Mouse (Mus musculus): ENCODE results near the gene Shkbp1.

The Shkbp1 gene

GRCm38 (mm10) chr7:27355745-27356240 lies at the start of gene Shkbp1:
Shkbp1 (minus strand) TSS chr7:27356019.
- peak; percentile 96 for DNase-seq (ENCODE audit: low spot score)

DNA sequence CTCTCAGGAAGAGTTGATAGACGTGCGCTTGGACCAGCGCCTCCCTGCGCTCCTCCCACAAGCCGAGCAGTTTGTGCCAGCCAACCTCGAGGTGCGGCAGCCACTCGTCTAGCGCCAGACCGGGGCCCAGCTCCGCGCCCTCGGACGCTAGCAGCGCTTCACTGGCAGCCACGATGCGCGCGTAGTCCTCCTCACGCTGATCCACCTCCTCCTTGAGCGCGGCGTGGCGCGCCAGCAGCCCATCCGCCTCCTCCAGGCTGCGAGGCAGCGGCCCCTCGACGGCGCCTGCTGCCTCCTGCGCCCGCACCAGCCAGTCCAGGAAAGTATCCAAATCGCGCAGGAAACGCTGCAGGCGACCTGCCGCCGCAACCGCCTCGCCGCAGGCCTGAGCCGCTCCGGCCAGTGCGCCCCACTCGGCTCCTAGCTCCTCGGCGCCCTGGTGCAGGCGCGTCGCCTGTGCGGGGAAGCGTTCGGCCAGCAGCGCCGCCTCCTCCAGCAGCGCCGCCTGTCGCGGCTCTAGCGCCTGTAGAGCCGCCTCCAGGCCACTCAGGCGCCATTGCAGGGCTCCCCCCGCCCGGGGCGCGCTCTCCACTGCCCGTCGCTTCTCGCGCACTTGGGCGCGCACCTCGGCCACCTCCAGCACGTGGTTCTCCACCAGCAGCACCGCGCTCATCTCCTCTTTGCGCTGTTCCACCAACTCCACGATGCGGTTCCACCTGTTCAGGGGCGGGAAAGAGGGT lies 48.6 kb upstream of the Shkbp1 start:
- peak; percentile 33 for DNase-seq (ENCODE audit: low spot score)

GRCm38 (mm10) chr7:27402675-27403074 lies 46.9 kb upstream of the Shkbp1 start:
- DNase-seq (ENCODE audit: low spot score), result peak; percentile 70

DNA sequence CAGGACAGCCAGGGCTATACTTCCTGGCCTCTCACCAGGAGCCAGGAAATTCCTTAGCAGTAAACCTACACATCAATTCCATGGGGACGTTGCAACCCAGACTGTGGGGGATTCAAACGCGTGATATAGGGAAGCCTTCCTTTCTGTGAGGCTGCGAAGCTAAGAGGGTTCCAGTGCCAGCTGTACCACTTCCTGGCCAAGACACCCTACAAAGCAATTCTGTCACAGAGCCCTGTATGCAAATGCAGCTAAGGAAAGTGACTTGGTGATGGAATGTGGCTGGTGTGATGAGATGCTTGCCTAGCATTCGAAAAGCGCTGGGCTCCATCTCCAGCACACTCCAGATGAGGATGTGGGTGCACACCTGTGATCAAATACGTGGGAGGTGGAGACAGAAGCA lies 44.7 kb upstream of the Shkbp1 start:
- no peak for DNase-seq (ENCODE audit: low spot score)

GRCm38 (mm10) chr7:27397048-27397949 lies 41.5 kb upstream of the Shkbp1 start:
- peak; percentile 77 for DNase-seq (ENCODE audit: low spot score)

DNA sequence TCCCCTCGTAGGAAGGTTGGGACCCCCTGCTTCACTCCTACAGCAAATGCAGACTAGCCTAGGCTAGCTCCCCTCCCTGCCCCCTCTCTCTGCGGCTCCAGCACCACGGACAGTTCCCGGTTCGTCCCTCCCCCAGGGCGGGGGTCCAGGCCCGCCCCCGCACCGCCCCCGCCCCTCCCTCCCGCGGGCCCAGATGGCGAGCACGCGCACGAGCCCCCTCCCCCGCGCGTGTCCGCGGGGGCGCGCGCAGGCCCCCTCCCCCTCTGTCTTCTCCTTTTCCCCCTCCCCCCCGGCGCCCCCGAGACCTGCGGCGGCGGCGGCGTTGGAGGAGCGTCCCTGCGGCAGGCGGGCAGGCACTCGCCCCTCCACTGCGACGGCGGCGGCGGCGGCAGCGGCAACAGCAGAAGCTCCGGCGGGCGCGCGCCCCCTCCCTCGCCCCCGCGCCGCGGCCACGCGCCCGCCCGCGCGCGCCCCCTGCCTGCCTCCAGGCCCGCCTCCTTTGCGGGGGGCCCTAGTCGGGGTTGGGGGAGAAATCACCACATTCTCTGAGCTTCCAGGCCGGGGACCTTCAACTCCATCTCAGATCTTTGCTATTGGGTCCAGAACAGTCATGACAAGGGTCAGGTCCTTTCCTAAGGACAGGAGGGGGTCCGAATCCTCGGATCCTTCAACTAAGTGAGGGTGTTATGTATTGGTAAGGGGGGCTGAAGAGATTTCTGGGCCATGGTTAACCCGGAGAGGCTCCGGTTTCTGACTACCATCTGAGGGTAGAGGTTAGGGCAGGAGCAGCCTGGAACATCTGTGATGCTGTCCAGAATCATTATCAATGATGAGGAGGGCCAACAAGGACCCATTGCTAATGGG lies 40.6 kb upstream of the Shkbp1 start:
- peak; percentile 65 for DNase-seq (ENCODE audit: low spot score)

DNA sequence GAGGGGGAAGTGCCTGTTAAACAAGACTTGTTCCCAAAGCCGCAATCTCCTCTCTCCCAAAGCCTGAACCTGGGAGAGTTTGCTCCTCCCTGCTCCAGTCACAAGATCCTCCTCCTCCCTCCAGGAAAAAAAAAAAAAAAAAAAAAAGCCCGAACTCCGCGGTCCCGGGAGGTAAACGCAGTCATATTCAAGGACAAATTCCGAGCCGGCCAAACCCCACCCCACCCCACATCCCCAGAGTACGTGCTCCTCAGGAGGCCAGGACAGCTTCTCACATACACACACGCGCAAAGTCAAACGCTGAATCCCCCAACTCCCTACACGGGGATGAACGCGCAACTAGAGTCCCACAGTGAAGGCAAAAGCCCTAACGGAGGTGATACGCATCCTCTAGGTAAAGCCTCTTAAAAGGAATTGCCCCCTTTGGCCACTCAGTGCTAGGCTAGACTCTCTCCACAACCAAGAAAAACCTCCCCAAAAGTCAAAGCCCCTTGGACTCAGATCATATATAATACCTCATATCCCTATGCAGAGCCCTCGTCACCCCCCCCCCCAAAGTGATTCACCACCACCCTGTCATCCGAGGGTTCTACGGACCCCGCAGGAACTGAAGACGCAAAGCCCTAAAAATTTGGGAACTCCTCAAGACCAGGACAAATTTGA lies 39.8 kb upstream of the Shkbp1 start:
- peak; percentile 17 for DNase-seq (ENCODE audit: low spot score)

- DNase-seq (ENCODE audit: low spot score), result no peak
These were observed 35.6 kb upstream of the Shkbp1 start for GRCm38 (mm10) chr7:27391416-27391815.

DNA sequence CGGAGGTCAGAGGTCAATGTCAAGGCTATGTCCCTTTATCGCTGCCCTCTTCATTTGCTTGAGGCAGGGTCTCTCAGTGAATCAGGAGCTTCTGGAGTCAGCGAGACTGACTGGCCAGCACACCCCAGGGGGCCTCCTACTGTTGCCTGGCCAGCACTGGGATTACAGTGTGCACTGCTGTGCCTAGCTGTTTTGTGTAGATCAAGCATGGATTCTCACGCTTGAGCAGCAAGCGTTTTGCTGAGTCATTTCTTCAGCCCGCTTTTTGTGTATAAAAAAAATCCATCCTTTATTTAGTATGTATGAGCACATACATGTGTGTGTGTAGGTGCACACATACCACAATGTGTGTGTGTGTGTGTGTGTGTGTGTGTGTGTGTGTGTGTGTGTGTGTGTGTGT lies 33.4 kb upstream of the Shkbp1 start:
- DNase-seq (ENCODE audit: low spot score), result no peak

DNA sequence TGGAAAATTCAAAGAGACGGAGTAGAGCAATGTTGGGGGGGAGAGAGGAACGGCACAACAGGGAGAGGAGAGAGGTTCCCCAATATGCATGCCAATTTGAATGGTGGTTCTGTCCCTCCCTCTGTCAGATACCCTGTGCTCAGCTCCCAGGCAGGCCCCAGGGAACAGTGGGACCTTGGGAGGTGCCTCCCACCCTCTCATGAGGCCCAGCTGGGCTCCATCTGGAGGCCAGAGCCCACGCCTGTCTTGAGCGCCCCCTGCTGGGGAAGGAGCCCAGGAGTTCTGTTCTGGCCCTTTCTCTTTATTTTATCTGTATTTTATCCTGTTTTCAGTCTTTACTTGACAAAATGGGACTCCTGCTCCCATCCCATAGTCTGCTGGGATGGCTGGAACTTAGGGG lies 28.9 kb upstream of the Shkbp1 start:
- DNase-seq (ENCODE audit: low spot score), result peak; percentile 78

- no peak for DNase-seq (ENCODE audit: low spot score)
These were observed 28.3 kb upstream of the Shkbp1 start for GRCm38 (mm10) chr7:27384134-27384533.

- no peak for DNase-seq (ENCODE audit: low spot score)
These were observed 27.4 kb upstream of the Shkbp1 start for GRCm38 (mm10) chr7:27383233-27383632.

DNA sequence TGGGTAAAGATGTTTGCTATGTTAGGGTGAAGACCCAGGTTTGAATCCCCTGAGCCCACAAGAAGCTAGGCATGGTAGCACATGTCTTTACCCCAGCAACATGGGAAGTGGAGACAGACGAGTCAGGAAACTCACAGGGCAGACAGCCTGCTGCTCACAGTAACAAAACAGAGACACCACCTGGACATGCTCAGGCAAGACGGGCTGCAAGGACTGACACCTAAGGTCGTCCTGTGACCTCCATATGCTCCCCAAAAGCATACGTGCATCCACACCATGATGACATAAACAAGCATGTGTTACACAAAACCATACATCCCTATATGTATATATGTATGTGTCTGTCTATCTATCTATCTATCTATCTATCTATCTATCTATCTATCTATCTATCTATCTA lies 25.7 kb upstream of the Shkbp1 start:
- DNase-seq (ENCODE audit: low spot score), result no peak

DNA sequence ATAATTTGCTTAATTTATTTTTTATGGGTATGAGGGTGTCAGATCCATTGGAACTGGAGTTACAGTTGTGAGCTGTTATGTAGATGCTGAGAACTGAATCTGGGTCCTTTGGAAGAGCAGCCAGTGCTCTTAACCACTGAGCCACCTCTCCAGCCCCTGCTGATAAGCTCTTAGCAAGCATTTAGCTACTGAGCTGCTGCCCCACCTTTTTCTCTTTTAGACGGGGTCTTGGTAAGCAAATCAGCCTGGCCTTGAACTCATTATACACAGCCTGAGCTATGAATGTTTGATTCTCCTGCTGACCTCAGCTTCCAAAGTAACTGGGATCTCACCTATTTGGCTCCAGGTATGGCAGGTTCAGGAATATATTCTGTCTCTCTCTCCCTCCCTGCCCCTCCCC lies 25.2 kb upstream of the Shkbp1 start:
- DNase-seq (ENCODE audit: low spot score), result no peak

GRCm38 (mm10) chr7:27379836-27380235 lies 24.0 kb upstream of the Shkbp1 start:
- no peak for DNase-seq (ENCODE audit: low spot score)

- DNase-seq (ENCODE audit: low spot score), result peak; percentile 69
These were observed 22.6 kb upstream of the Shkbp1 start for GRCm38 (mm10) chr7:27378431-27378830.

GRCm38 (mm10) chr7:27375274-27375673 lies 19.5 kb upstream of the Shkbp1 start:
- no peak for DNase-seq (ENCODE audit: low spot score)

GRCm38 (mm10) chr7:27371715-27372462 lies 16.1 kb upstream of the Shkbp1 start:
- DNase-seq (ENCODE audit: low spot score), result no peak

DNA sequence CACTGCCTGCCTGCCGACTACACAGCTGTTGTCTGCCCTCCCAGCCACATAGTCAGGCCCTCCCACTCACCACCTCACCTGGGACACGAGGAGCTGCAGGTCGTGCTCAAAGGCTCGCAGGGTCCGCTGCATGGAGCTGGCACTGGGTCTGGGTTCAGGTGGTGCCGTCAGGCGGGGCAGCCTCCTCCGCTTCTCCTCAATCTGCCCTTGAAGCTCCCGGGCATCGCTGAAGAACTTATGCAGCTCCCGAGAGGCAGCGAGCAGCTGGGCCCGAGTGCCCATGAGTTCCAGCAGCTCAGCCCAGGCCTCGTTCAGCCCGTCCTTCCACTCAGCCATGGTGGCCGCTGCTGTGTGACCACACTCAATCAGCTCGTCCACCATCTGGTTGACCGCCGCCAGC lies 13.3 kb upstream of the Shkbp1 start:
- DNase-seq (ENCODE audit: low spot score), result no peak

- no peak for DNase-seq (ENCODE audit: low spot score)
These were observed 12.2 kb upstream of the Shkbp1 start for GRCm38 (mm10) chr7:27367976-27368375.

Measured in embryo, embryonic 10.5 days (tissue).